Mouse (Mus musculus) kidney, adult 2 months (tissue): ENCODE measurements around the gene Fbxl2.

Experiments
- CTCF ChIP-seq: fragments of 200-500 bp; conservative IDR thresholded peaks from 2 replicates; pipeline ENCODE4 v1.5.1; 2011; ENCODE audit warnings: low read depth, mild to moderate bottlenecking, control low read depth, low read length, moderate library complexity, mixed read lengths; ENCODE audit not compliant: insufficient read depth, insufficient read length
- POLR2A ChIP-seq: fragments of 200-500 bp; IDR thresholded peaks from one replicate; pipeline ENCODE4 v1.6.1; 2011; ENCODE audit warnings: low read depth, low read length, control low read depth

DNA sequence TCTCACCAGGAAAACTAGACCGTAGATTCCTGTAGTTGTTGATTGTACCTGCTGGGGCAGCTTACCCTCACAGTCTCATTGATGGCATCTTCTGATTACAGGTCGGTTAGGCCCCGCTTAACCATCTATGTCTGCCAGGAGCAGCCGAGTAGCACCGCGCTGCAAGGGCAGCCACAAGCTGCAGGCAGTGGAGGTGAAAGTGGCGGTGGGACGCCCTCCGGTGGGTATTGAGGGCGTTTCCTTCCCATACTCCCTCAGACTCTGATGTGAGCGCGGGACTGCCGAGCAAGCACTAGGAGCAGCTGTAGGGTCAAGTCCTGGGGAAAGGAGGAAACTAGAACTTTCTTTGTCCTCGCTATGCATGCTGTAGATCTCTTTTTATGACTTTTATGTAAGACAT, 76.0 kb downstream of the Fbxl2 start:
- 0 out of 2 replicates have a peak, but pooled peaks have one; percentile 7 for TF ChIP-seq CTCF
- TF ChIP-seq POLR2A, result no peak
